Mouse (Mus musculus): ENCODE results near the gene Adamts3.

Adamts3 gene

GRCm38 (mm10) chr5:89701241-89702007 is 181.7 kb downstream of the Adamts3 start:
- DNase-seq, result no peak

DNA sequence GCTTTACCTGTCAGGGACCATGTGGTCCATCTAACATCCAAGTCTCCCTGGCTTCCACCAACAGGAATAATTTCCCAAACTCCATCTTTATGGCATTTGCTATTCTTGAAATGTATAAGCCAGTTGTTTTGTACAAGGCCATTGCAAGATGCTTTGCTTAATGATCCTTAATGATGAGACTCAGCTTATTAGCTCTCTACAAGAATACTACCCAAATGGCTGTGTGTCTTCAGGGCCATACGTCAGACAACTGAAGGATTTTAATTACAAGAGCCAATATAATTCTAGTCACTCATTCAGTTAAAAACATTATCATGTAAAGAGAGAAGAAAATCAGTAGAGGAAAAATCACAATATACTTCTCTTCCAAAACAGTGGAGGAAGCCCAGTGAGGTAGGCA is 195.3 kb downstream of the Adamts3 start:
- no peak for DNase-seq

- DNase-seq, result peak; percentile 82
Measured at GRCm38 (mm10) chr5:89679871-89680536, 203.1 kb downstream of the Adamts3 start.

- DNase-seq, result no peak
Measured at GRCm38 (mm10) chr5:89678148-89678547, 205.0 kb downstream of the Adamts3 start.

- peak; percentile 17 for DNase-seq
Measured at GRCm38 (mm10) chr5:89674066-89674848, 208.9 kb downstream of the Adamts3 start.

- DNase-seq, result no peak
Measured at GRCm38 (mm10) chr5:89672950-89673349, 210.2 kb downstream of the Adamts3 start.

DNA sequence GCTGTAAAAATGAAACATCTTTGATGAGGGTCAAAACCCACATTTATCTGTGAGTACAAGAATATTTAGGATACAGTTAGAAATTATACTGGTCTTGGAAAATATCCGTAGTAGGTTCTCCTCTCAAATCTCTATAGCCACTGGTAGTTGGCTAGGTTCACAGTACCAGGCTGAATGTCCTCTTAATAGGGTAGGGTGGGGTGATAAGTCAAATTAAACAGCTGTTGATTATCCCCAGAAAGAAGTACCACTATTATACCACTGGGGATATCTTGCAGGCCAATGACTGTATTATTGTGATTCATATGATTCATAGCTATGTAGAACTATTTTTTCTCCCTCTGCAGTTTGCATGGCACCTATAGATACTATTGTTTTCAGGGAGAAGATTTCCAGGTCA is 228.8 kb downstream of the Adamts3 start:
- DNase-seq, result no peak

- no peak for DNase-seq
Measured at GRCm38 (mm10) chr5:89653862-89654261, 229.3 kb downstream of the Adamts3 start.

- DNase-seq, result no peak
Measured at GRCm38 (mm10) chr5:89646940-89647339, 236.2 kb downstream of the Adamts3 start.

GRCm38 (mm10) chr5:89635434-89635833 is 247.7 kb downstream of the Adamts3 start:
- no peak for DNase-seq

GRCm38 (mm10) chr5:89631599-89631998 is 251.5 kb downstream of the Adamts3 start:
- DNase-seq, result no peak
